Mouse (Mus musculus) limb, embryonic 13.5 days (tissue): ENCODE measurements around the gene 1700034J05Rik. TPM values are rescaled to one million over a fixed set of nuclear protein-coding genes. Genes with fewer than 3 reads are reported as not detected.

Source experiments
- ATAC-seq: fragments of 200-750 bp; cut with Nextera tagmentation; 2 replicates; pipeline ENCODE4 v1.8.0; 2017; ENCODE audit warnings: low read depth, moderate number of reproducible peaks, moderate TSS enrichment; ENCODE audit not compliant: low FRiP score
- H3K27ac ChIP-seq: fragments of 300-500 bp; sonication (generic); 2 replicates; pipeline ENCODE4 v1.5.1; 2015; ENCODE audit warnings: inconsistent platforms, mild to moderate bottlenecking, moderate library complexity
- H3K27me3 ChIP-seq: fragments of 300-500 bp; sonication (generic); 2 replicates; pipeline ENCODE4 v1.6.1; 2015; ENCODE audit warnings: mild to moderate bottlenecking, inconsistent platforms
- H3K36me3 ChIP-seq: fragments of 300-500 bp; sonication (generic); 2 replicates; pipeline ENCODE4 v1.6.1; 2015; ENCODE audit warnings: inconsistent platforms, mild to moderate bottlenecking, moderate library complexity
- H3K4me1 ChIP-seq: fragments of 300-500 bp; sonication (generic); 2 replicates; pipeline ENCODE4 v1.6.1; 2015; ENCODE audit warnings: inconsistent platforms
- H3K4me2 ChIP-seq: fragments of 300-500 bp; sonication (generic); replicated peaks from 2 replicates; pipeline ENCODE4 v1.6.1; 2015; ENCODE audit warnings: inconsistent platforms, mild to moderate bottlenecking, moderate library complexity
- H3K4me3 ChIP-seq: fragments of 300-500 bp; sonication (generic); 2 replicates; pipeline ENCODE4 v1.5.1; 2015; ENCODE audit warnings: moderate library complexity, mild to moderate bottlenecking, inconsistent platforms
- H3K9ac ChIP-seq: fragments of 300-500 bp; sonication (generic); 2 replicates; pipeline ENCODE4 v1.6.1; 2015; ENCODE audit warnings: mild to moderate bottlenecking, inconsistent platforms
- H3K9me3 ChIP-seq: fragments of 300-500 bp; sonication (generic); 2 replicates; pipeline ENCODE4 v1.6.1; 2016; ENCODE audit warnings: inconsistent platforms
- WGBS: fragments of 180-500 bp; shearing (Covaris S2); methylation state at CpG from one replicate; pipeline ENCODE4 v1.1.7; 2015; 5-methylcytosine and 5-hydroxymethylcytosine counted together
- polyA plus RNA-seq: library from polyadenylated mRNA; unstranded; fragments of >200 nt; fragmentation: Nextera tagmentation; extraction: Ambion mirVana; gene quantifications from 2 replicates; pipeline ENCODE4 v1.2.1, GENCODE M21; 2015

Gene 1700034J05Rik
- 0.18 and 0.31 TPM in 2 replicates for polyA plus RNA-seq

GRCm38 (mm10) chr6:146954258-146954657 lies at the start of gene 1700034J05Rik:
1700034J05Rik (minus strand) TSS chr6:146954422.
- Histone ChIP-seq H3K36me3 (no peaks in the 10 kb centered on the region), H3K4me1 (peaks cover 32% of the 10 kb centered on the region), H3K9ac (no peak within 1 kb of the TSS), H3K9me3 (no peaks in the 10 kb centered on the region), H3K4me2 (no peak within 1 kb of the TSS), H3K4me3 (no peak within 1 kb of the TSS), H3K27me3 (no peaks in the 10 kb centered on the region), H3K27ac (no peak within 1 kb of the TSS)
- WGBS, result 89% methylated on average over 1 of the region's 1 CpGs
- ATAC-seq, result no peak

DNA sequence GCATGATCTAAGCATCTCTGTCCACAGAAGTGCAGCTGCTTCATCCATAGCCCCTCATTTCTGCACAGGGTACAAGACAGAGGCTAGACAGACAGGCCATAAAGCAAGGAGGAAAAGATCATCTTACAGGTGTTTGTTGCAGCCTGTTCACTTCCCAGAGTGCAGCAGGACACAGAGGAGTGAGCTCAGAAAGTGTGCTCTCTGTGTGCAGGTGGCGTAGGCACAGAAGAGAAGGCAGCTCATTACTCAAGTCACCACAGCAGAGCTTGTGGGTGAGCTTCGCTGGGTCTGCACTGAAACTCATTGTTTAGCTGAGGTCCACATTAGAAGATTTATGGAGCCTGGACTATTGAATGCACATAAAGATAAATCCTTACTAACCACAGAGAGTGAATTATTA lies 45.5 kb upstream of the 1700034J05Rik start:
- no peaks in the 10 kb centered on the region for H3K9me3 ChIP-seq
- no peak overlapping the region for H3K27ac ChIP-seq
- WGBS, result 49% methylated on average over 2 of the region's 2 CpGs
- H3K9ac ChIP-seq, result no peak overlapping the region
- no peaks in the 10 kb centered on the region for H3K4me1 ChIP-seq
- no peaks in the 10 kb centered on the region for H3K27me3 ChIP-seq
- H3K4me2 ChIP-seq, result no peak overlapping the region
- H3K36me3 ChIP-seq, result peaks cover 70% of the 10 kb centered on the region
- no peak overlapping the region for H3K4me3 ChIP-seq
- no peak for ATAC-seq

DNA sequence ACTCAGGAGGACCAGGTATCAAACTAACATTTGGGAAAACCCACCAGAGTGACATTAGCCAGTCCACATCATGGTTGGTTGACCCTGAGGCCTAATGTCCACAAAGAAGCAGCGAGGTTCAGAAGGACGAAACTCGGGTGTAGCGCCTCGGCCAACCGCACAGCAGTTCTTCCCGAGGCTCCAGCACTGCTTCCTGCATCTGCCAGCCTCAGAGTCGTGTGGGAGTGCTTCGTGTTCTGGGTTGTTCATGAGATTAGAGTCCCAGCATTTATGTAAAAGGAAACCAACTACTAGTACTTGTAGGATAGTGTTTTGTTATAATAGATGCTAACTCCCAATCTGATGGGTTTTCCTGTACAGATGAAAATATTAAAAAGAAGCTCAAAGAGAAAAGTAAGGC lies 45.1 kb upstream of the 1700034J05Rik start:
- no peak overlapping the region for H3K9ac ChIP-seq
- H3K27me3 ChIP-seq, result no peaks in the 10 kb centered on the region
- H3K27ac ChIP-seq, result no peak overlapping the region
- H3K9me3 ChIP-seq, result no peaks in the 10 kb centered on the region
- H3K4me3 ChIP-seq, result no peak overlapping the region
- WGBS, result 87% methylated on average over 9 of the region's 9 CpGs
- no peak for ATAC-seq
- H3K36me3 ChIP-seq, result peaks cover 70% of the 10 kb centered on the region
- no peaks in the 10 kb centered on the region for H3K4me1 ChIP-seq
- H3K4me2 ChIP-seq, result no peak overlapping the region

DNA sequence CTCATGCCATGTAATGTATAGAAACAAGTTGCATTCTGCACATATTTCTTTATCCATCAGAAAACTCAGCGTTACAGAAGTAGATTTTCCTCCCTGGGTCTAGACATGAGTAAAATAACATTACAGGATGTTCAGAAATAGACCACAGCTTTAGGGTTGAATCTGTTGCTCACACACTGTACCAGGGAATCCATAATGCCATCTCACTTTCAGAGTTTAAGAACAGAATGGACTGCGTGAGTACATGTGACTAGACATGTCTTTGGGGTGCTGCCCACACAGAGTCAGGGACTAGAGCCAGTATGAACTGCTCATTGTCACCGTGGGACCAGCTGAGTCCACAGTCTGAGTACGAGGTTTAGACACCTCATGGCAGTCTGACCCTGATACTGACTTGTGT lies 44.5 kb upstream of the 1700034J05Rik start:
- H3K27ac ChIP-seq, result no peak overlapping the region
- peaks cover 64% of the 10 kb centered on the region for H3K36me3 ChIP-seq
- no peaks in the 10 kb centered on the region for H3K9me3 ChIP-seq
- H3K27me3 ChIP-seq, result no peaks in the 10 kb centered on the region
- no peak overlapping the region for H3K4me2 ChIP-seq
- no peak overlapping the region for H3K4me3 ChIP-seq
- no peak overlapping the region for H3K9ac ChIP-seq
- no peaks in the 10 kb centered on the region for H3K4me1 ChIP-seq
- no peak for ATAC-seq
- 88% methylated on average over 4 of the region's 4 CpGs for WGBS

DNA sequence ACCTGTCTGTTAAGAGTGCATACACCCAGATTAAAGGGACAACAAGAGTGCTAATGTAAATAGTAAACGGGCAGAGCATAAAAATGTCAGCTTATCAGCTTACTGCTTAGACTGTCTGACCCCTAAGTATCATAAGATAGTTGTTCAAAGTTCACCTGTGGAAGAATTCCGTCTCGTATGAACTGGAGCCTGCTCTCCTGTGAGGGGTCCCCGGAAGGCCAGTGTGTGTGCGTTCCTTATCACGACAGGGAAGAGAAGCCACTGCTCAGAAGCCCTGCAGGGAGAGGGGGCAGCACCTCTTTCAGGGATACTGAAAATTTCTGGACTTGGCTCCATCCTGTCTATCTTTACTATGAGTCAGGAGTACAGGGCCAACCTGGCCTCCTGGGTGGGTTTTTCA lies 42.8 kb upstream of the 1700034J05Rik start:
- Histone ChIP-seq H3K4me3 (no peak overlapping the region), H3K27me3 (no peaks in the 10 kb centered on the region), H3K36me3 (peaks cover 57% of the 10 kb centered on the region), H3K4me1 (0 out of 2 replicates have a peak, but pooled peaks cover 8% of the 10 kb centered on the region), H3K9ac (no peak overlapping the region), H3K9me3 (no peaks in the 10 kb centered on the region), H3K4me2 (no peak overlapping the region), H3K27ac (no peak overlapping the region)
- no peak for ATAC-seq
- 87% methylated on average over 6 of the region's 6 CpGs for WGBS

DNA sequence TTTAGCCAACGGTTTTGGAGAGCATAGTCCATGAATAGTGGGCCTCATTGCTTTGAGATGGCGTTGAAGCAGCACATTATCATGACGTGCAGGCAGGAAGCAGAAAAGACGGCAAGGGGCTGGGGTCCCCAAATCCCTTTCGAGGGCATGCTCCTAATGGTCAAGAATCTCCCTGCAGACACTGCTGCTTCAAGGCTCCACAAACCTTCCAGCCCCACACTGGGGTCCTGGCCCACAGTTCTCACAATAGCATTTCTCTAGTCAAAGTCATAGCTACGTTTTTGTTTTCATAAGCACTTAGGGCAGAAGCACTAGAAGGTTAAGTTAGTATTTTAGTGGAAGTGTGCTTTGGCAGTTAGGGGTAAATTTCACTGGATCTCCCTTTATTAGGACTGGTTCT lies 41.7 kb upstream of the 1700034J05Rik start:
- Histone ChIP-seq H3K4me3 (no peak overlapping the region), H3K4me2 (no peak overlapping the region), H3K9me3 (no peaks in the 10 kb centered on the region), H3K4me1 (0 out of 2 replicates have a peak, but pooled peaks cover 9% of the 10 kb centered on the region), H3K27ac (no peak overlapping the region), H3K27me3 (no peaks in the 10 kb centered on the region), H3K9ac (no peak overlapping the region), H3K36me3 (peaks cover 54% of the 10 kb centered on the region)
- ATAC-seq, result no peak
- WGBS, result 87% methylated on average over 6 of the region's 6 CpGs

GRCm38 (mm10) chr6:146995391-146995790 lies 41.2 kb upstream of the 1700034J05Rik start:
- no peaks in the 10 kb centered on the region for H3K27me3 ChIP-seq
- H3K27ac ChIP-seq, result no peak overlapping the region
- H3K4me2 ChIP-seq, result no peak overlapping the region
- no peak overlapping the region for H3K4me3 ChIP-seq
- no peaks in the 10 kb centered on the region for H3K9me3 ChIP-seq
- no peak for ATAC-seq
- no peak overlapping the region for H3K9ac ChIP-seq
- WGBS, result 89% methylated on average over 2 of the region's 2 CpGs
- peaks cover 52% of the 10 kb centered on the region for H3K36me3 ChIP-seq
- 0 out of 2 replicates have a peak, but pooled peaks cover 9% of the 10 kb centered on the region for H3K4me1 ChIP-seq

- Histone ChIP-seq H3K4me2 (no peak overlapping the region), H3K9ac (no peak overlapping the region), H3K4me3 (no peak overlapping the region), H3K4me1 (0 out of 2 replicates have a peak, but pooled peaks cover 9% of the 10 kb centered on the region), H3K36me3 (peaks cover 50% of the 10 kb centered on the region), H3K27ac (no peak overlapping the region), H3K9me3 (no peaks in the 10 kb centered on the region), H3K27me3 (no peaks in the 10 kb centered on the region)
- ATAC-seq, result no peak
- WGBS, result 42% methylated on average over 5 of the region's 5 CpGs
These were observed 40.0 kb upstream of the 1700034J05Rik start for GRCm38 (mm10) chr6:146994236-146994635.

DNA sequence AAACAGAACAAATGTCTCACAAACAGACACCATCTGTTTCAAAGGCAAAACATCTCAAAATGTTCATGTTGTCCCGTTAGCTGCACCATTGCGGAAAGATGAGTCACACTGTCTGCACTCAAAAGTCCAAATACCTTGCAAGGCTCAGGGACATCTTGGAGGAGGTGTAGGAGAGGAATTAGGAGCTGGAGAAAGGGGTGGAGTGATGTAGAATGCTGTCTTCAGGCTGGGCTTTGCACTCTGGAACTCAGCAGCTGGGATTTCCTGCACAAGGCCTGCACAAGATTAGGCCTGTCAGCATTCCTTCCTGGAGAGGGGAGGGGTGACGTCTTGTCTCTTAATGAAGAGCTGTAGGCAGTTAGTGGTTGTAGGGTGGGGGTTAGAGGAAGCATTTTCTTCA lies 30.3 kb upstream of the 1700034J05Rik start:
- H3K36me3 ChIP-seq, result peaks cover 30% of the 10 kb centered on the region
- no peak overlapping the region for H3K9ac ChIP-seq
- H3K4me2 ChIP-seq, result no peak overlapping the region
- no peaks in the 10 kb centered on the region for H3K27me3 ChIP-seq
- peaks cover 26% of the 10 kb centered on the region for H3K4me1 ChIP-seq
- no peaks in the 10 kb centered on the region for H3K9me3 ChIP-seq
- 61% methylated on average over 3 of the region's 3 CpGs for WGBS
- 0 out of 2 replicates have a peak, but pooled peaks have one; percentile 20 for ATAC-seq
- H3K27ac ChIP-seq, result no peak overlapping the region
- no peak overlapping the region for H3K4me3 ChIP-seq

DNA sequence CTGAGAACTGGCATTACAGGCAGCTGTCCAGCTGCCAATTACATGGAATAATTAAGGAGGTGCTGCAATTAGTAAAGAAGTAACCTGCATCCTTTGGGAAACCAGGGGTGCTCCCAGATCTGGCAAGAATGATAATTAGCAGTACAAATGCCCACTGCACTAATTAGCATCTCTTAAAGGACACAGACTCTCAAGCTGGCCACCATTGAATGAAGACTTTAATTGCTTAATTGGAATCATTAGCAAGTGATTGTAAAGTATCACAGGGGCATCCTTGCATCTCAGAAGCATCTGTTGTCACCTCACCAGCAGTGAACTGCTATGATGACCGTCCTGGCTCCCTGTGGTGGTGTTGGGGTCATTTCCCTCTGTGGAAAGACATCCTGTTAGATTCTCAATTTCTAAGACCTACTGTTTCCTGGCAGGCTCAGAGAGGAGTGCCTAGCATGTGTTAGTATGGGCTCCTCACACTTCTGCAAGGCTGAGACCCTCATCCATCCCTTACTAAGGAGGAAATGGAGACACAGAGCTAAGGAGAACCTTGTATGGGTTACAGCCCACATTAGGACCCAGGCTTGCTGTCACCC lies 27.1 kb upstream of the 1700034J05Rik start:
- H3K27me3 ChIP-seq, result no peaks in the 10 kb centered on the region
- H3K9me3 ChIP-seq, result no peaks in the 10 kb centered on the region
- peaks cover 43% of the 10 kb centered on the region for H3K36me3 ChIP-seq
- H3K4me2 ChIP-seq, result no peak overlapping the region
- no peak overlapping the region for H3K9ac ChIP-seq
- ATAC-seq, result no peak
- WGBS, result 27% methylated on average over 1 of the region's 1 CpGs
- no peak overlapping the region for H3K27ac ChIP-seq
- no peak overlapping the region for H3K4me3 ChIP-seq
- H3K4me1 ChIP-seq, result peaks cover 31% of the 10 kb centered on the region

- H3K4me3 ChIP-seq, result no peak overlapping the region
- no peaks in the 10 kb centered on the region for H3K27me3 ChIP-seq
- peak overlapping the region; percentile 67; the same call in 1 of the 2 replicates for H3K27ac ChIP-seq
- peak; percentile 52; the same call in 1 of the 2 replicates for ATAC-seq
- H3K36me3 ChIP-seq, result peaks cover 43% of the 10 kb centered on the region
- no peaks in the 10 kb centered on the region for H3K9me3 ChIP-seq
- no peak overlapping the region; the same call in 1 of the 2 replicates for H3K9ac ChIP-seq
- WGBS, result 17% methylated on average over 3 of the region's 3 CpGs
- H3K4me1 ChIP-seq, result peaks cover 21% of the 10 kb centered on the region
- H3K4me2 ChIP-seq, result no peak overlapping the region; the same call in 1 of the 2 replicates
These were observed 25.7 kb upstream of the 1700034J05Rik start for GRCm38 (mm10) chr6:146979953-146980352.

- Histone ChIP-seq H3K9ac (no peak overlapping the region; the same call in 1 of the 2 replicates), H3K9me3 (no peaks in the 10 kb centered on the region), H3K4me3 (no peak overlapping the region), H3K4me1 (peaks cover 21% of the 10 kb centered on the region), H3K36me3 (peaks cover 43% of the 10 kb centered on the region), H3K27me3 (no peaks in the 10 kb centered on the region), H3K27ac (peak overlapping the region; percentile 67; the same call in 1 of the 2 replicates), H3K4me2 (no peak overlapping the region)
- 66% methylated on average over 1 of the region's 1 CpGs for WGBS
- peak; percentile 34; the same call in 1 of the 2 replicates for ATAC-seq
These were observed 25.0 kb upstream of the 1700034J05Rik start for GRCm38 (mm10) chr6:146979115-146979744.
